Mouse (Mus musculus): Measurements from ENCODE around the gene Cldn34b4. TPM values are rescaled to one million over a fixed set of nuclear protein-coding genes. Genes with fewer than 3 reads are reported as not detected.

The Cldn34b4 gene
- total RNA-seq (2021) = not detected
- long read RNA-seq = 0 reads

DNA sequence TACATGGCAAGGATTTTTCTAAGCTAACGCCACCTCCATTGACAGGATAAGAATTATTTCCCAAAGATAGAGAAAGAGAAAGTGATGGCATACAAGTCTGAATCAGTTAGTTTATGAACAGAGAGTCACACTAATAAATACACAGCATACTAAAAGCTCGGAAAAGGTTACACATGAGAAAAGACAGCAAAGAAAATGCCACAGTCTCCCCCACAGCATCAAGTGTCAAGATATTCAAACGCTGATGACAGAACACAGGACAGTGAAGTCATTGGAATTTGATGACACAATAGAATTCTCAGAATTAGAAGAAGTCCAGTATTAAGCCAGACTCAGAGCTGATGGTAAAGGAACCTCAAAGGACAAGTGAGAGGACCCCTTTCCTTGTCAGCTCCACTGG is at the start of gene Cldn34b4:
TSS of gene Cldn34b4 (plus strand) at position 301 of the 400 bp plus-strand sequence.
- no peak for DNase-seq (ENCODE audit: low spot score in 2 of 2)

Other genes starting within 250 kb of the Cldn34b4 start
- not detected for gene Cldn34b3, start 129.0 kb upstream of the Cldn34b4 start, total RNA-seq (2021)
- gene Cldn34d, start 209.6 kb downstream of the Cldn34b4 start, total RNA-seq (2021) = not detected